Mouse (Mus musculus) midbrain, embryonic 16.5 days (tissue): ENCODE results near the gene Gpm6b. TPM values are rescaled to one million over a fixed set of nuclear protein-coding genes. Genes with fewer than 3 reads are reported as not detected.

Source experiments
- ATAC-seq: fragments of 200-750 bp; cut with Nextera tagmentation; 2 replicates; pipeline ENCODE4 v1.8.0; 2017; ENCODE audit warnings: moderate TSS enrichment
- H3K27ac ChIP-seq: fragments of 300-500 bp; sonication (generic); 2 replicates; pipeline ENCODE4 v1.5.1; 2014; ENCODE audit warnings: mild to moderate bottlenecking, low read length, mixed read lengths
- H3K27me3 ChIP-seq: fragments of 300-500 bp; sonication (generic); 2 replicates; pipeline ENCODE4 v1.6.1; 2014; ENCODE audit warnings: low read depth, low read length, mixed read lengths; ENCODE audit not compliant: control insufficient read depth, insufficient read depth
- H3K36me3 ChIP-seq: fragments of 300-500 bp; sonication (generic); 2 replicates; pipeline ENCODE4 v1.6.1; 2014; ENCODE audit warnings: mild to moderate bottlenecking, low read length, moderate library complexity, mixed read lengths; ENCODE audit not compliant: control insufficient read depth, insufficient read depth
- H3K4me1 ChIP-seq: fragments of 300-500 bp; sonication (generic); 2 replicates; pipeline ENCODE4 v1.6.1; 2014; ENCODE audit warnings: mild to moderate bottlenecking, low read length, mixed read lengths; ENCODE audit not compliant: control insufficient read depth, insufficient read depth
- H3K4me2 ChIP-seq: fragments of 300-500 bp; sonication (generic); 2 replicates; pipeline ENCODE4 v1.6.1; 2014; ENCODE audit warnings: mild to moderate bottlenecking, low read length, mixed read lengths
- H3K4me3 ChIP-seq: fragments of 300-500 bp; sonication (generic); 2 replicates; pipeline ENCODE4 v1.5.1; 2014; ENCODE audit warnings: low read depth, mild to moderate bottlenecking, low read length, moderate library complexity, mixed read lengths
- H3K9ac ChIP-seq: fragments of 300-500 bp; sonication (generic); 2 replicates; pipeline ENCODE4 v1.6.1; 2014; ENCODE audit warnings: low read depth, low read length, mixed read lengths
- H3K9me3 ChIP-seq: fragments of 300-500 bp; sonication (generic); replicated peaks from 2 replicates; pipeline ENCODE4 v1.6.1; 2014; ENCODE audit warnings: mild to moderate bottlenecking, low read length, mixed read lengths; ENCODE audit not compliant: control insufficient read depth, poor library complexity, severe bottlenecking
- WGBS: fragments of 180-500 bp; shearing (Covaris S2); extraction: QIAGEN DNeasy Blood & Tissue Kit; methylation state at CpG from one replicate; pipeline ENCODE4 v1.1.7; 2014; 5-methylcytosine and 5-hydroxymethylcytosine counted together
- polyA plus RNA-seq: library from polyadenylated mRNA; unstranded; fragments of >200 nt; fragmentation: Nextera tagmentation; extraction: Ambion mirVana; gene quantifications from 2 replicates; pipeline ENCODE4 v1.2.1, GENCODE M21; 2015

The Gpm6b gene
- polyA plus RNA-seq, 1 experiment from 2014 or later = 282 TPM

- Histone ChIP-seq H3K4me2 (no peak overlapping the region), H3K27me3 (no peaks in the 10 kb centered on the region), H3K9ac (no peak overlapping the region), H3K4me1 (peaks cover 3% of the 10 kb centered on the region; the same call in 1 of the 2 replicates), H3K27ac (peak overlapping the region; percentile 55), H3K4me3 (no peak overlapping the region), H3K36me3 (no peaks in the 10 kb centered on the region), H3K9me3 (no peaks in the 10 kb centered on the region)
- 44% methylated on average over 9 of the region's 9 CpGs for WGBS
- peak; percentile 69 for ATAC-seq
Observed at GRCm38 (mm10) chrX:166286760-166287483, 48.2 kb downstream of the Gpm6b start.

GRCm38 (mm10) chrX:166291266-166291665 lies 52.6 kb downstream of the Gpm6b start:
- Histone ChIP-seq H3K9ac (no peak overlapping the region), H3K4me1 (peaks cover 3% of the 10 kb centered on the region; the same call in 1 of the 2 replicates), H3K27me3 (no peaks in the 10 kb centered on the region), H3K9me3 (no peaks in the 10 kb centered on the region), H3K27ac (no peak overlapping the region), H3K36me3 (no peaks in the 10 kb centered on the region), H3K4me3 (no peak overlapping the region), H3K4me2 (no peak overlapping the region)
- WGBS = 84% methylated on average over 3 of the region's 3 CpGs
- ATAC-seq = no peak

DNA sequence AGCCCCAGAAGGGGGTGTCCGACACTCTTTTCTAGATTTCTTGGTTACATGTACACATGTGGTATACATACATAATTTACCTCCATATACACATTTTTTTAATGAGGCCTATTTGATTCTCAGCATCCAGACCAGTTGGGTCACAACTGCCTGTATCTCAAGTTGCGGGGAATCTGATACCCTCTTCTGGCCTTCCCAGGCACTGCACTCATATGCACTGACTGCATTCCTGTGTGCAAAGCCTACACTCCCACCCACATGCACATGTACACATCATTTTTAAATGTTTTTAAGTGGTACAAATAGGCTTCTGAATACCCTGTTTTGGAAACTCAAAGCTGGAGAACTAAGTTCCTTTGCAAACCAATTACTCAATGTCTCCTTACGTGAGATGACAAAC lies 54.8 kb downstream of the Gpm6b start:
- Histone ChIP-seq H3K27ac (no peak overlapping the region), H3K4me1 (no peaks in the 10 kb centered on the region), H3K9me3 (peaks cover 3% of the 10 kb centered on the region; the same call in 1 of the 2 replicates), H3K36me3 (no peaks in the 10 kb centered on the region), H3K4me2 (no peak overlapping the region), H3K27me3 (no peaks in the 10 kb centered on the region), H3K4me3 (no peak overlapping the region), H3K9ac (no peak overlapping the region)
- ATAC-seq = no peak
- WGBS = 96% methylated on average over 3 of the region's 3 CpGs

GRCm38 (mm10) chrX:166302791-166303190 lies 64.1 kb downstream of the Gpm6b start:
- no peak for ATAC-seq
- H3K9ac ChIP-seq = no peak overlapping the region
- H3K9me3 ChIP-seq = no peaks in the 10 kb centered on the region
- no peak overlapping the region for H3K4me3 ChIP-seq
- no peak overlapping the region for H3K4me2 ChIP-seq
- H3K27me3 ChIP-seq = peaks cover 3% of the 10 kb centered on the region; the same call in 1 of the 2 replicates
- no peaks in the 10 kb centered on the region for H3K36me3 ChIP-seq
- WGBS = 89% methylated on average over 2 of the region's 2 CpGs
- no peaks in the 10 kb centered on the region for H3K4me1 ChIP-seq
- no peak overlapping the region for H3K27ac ChIP-seq

DNA sequence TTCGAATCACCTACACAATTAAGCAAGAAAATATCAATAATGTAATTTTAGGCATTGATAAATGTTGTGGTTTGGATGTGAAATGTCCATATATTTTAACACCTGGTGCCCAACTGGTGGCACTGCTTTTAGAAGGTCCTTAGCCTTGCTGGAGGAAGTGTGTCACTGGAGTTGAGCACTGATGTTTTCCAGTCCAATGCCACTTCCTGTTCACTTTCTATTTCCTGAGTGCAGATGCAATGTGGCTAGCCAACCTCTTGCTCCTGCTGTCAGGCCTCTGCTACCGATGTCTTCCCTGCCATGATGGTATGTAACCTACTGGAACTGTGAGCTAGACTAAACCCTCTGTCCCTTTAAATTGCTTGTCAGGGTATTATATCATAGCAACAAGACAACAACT lies 65.6 kb downstream of the Gpm6b start:
- Histone ChIP-seq H3K27me3 (peaks cover 3% of the 10 kb centered on the region; the same call in 1 of the 2 replicates), H3K4me2 (no peak overlapping the region), H3K9ac (no peak overlapping the region), H3K27ac (no peak overlapping the region), H3K36me3 (no peaks in the 10 kb centered on the region), H3K4me3 (no peak overlapping the region), H3K4me1 (no peaks in the 10 kb centered on the region), H3K9me3 (no peaks in the 10 kb centered on the region)
- 89% methylated on average over 2 of the region's 2 CpGs for WGBS
- ATAC-seq = no peak

- Histone ChIP-seq H3K27me3 (peaks cover 3% of the 10 kb centered on the region; the same call in 1 of the 2 replicates), H3K4me1 (no peaks in the 10 kb centered on the region), H3K27ac (no peak overlapping the region), H3K9me3 (no peaks in the 10 kb centered on the region), H3K4me2 (no peak overlapping the region), H3K9ac (no peak overlapping the region), H3K4me3 (no peak overlapping the region), H3K36me3 (no peaks in the 10 kb centered on the region)
- 80% methylated on average over 7 of the region's 7 CpGs for WGBS
- ATAC-seq = peak; percentile 21; the same call in 1 of the 2 replicates
Observed at GRCm38 (mm10) chrX:166307437-166308222, 68.9 kb downstream of the Gpm6b start.

DNA sequence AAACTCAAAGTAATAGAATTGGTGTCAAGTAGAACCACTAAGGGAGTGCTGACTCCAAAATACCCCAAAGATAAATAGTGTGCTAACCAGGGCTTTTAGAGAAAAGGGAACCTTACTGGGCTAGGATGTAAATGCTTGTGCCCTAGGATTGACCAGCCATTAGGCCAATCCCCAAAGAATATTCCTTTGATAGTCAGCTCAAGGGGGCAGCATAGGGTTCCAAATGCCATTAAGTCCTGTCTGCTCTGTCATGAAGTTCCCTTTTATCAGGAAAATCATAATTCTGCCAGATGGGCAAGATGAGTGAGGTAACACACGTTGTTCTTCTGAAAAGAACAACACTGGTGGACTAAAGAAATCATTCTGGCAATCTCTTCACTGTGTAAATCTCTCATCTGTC lies 70.1 kb downstream of the Gpm6b start:
- ATAC-seq = no peak
- Histone ChIP-seq H3K36me3 (no peaks in the 10 kb centered on the region), H3K4me2 (no peak overlapping the region), H3K4me1 (no peaks in the 10 kb centered on the region), H3K27ac (no peak overlapping the region), H3K27me3 (peaks cover 3% of the 10 kb centered on the region; the same call in 1 of the 2 replicates), H3K4me3 (no peak overlapping the region), H3K9me3 (no peaks in the 10 kb centered on the region), H3K9ac (no peak overlapping the region)
- WGBS = 21% methylated on average over 1 of the region's 1 CpGs

DNA sequence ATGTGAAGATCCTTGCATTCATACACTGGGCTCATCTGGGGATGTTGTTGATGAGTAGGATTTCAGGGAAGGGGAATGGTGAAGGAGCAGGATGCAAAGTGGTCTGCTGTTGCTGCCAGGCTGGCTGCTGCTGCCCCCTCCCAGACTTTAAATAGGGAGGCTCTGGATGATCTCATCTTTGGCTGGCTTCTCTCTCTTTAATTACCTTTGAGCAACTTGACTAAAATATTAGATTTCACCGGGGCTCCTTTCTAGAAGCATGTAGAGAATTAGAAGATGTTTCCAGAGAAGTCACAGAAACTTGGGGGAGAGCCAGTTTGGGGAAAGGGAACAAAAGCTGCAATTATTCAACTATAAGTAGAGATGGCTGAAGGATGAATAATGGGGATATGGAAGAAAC lies 76.5 kb downstream of the Gpm6b start:
- Histone ChIP-seq H3K36me3 (no peaks in the 10 kb centered on the region), H3K4me1 (peaks cover 3% of the 10 kb centered on the region), H3K9me3 (no peaks in the 10 kb centered on the region), H3K27me3 (0 out of 2 replicates have a peak, but pooled peaks cover 8% of the 10 kb centered on the region), H3K4me2 (no peak overlapping the region), H3K27ac (peak overlapping the region; percentile 68), H3K9ac (no peak overlapping the region), H3K4me3 (no peak overlapping the region)
- WGBS = 58% methylated on average over 1 of the region's 1 CpGs
- ATAC-seq = no peak
